Mouse (Mus musculus) C2C12 (cell line): Measurements from ENCODE around the gene Npas1. TPM values are rescaled to one million over a fixed set of nuclear protein-coding genes. Genes with fewer than 3 reads are reported as not detected.

Experiments
- H3K27me3 ChIP-seq: one replicate; pipeline ENCODE4 v1.6.1; 2011; ENCODE audit not compliant: control insufficient read depth, insufficient read depth, insufficient read length
- H3K36me3 ChIP-seq: one replicate; pipeline ENCODE4 v1.6.1; 2011; ENCODE audit not compliant: control insufficient read depth, insufficient read depth
- H3K4me3 ChIP-seq: one replicate; pipeline ENCODE4 v1.5.1; 2011; ENCODE audit warnings: mild to moderate bottlenecking, control low read depth; ENCODE audit not compliant: poor library complexity, insufficient read depth, severe bottlenecking
- H3K79me2 ChIP-seq: one replicate; pipeline ENCODE4 v1.6.1; 2011; ENCODE audit not compliant: control insufficient read depth, insufficient read depth
- H3K79me3 ChIP-seq: one replicate; pipeline ENCODE4 v1.6.1; 2011; ENCODE audit warnings: low read depth, control low read depth
- H3ac ChIP-seq: one replicate; pipeline ENCODE3; 2011; ENCODE audit warnings: low read depth; ENCODE audit not compliant: control insufficient read depth, insufficient read length
- CEBPB ChIP-seq: IDR thresholded peaks from one replicate; pipeline ENCODE4 v1.6.1; 2011; ENCODE audit warnings: low read depth, mild to moderate bottlenecking, control low read depth, moderate library complexity
- CTCF ChIP-seq: IDR thresholded peaks from one replicate; pipeline ENCODE4 v1.5.1; 2011; ENCODE audit not compliant: control insufficient read depth, insufficient read depth, insufficient read length
- FOSL1 ChIP-seq: IDR thresholded peaks from one replicate; pipeline ENCODE4 v1.8.0; 2011; ENCODE audit warnings: mild to moderate bottlenecking, low read length; ENCODE audit not compliant: poor library complexity, insufficient read depth, severe bottlenecking
- MAX ChIP-seq: IDR thresholded peaks from one replicate; pipeline ENCODE4 v1.6.1; 2011; ENCODE audit warnings: mild to moderate bottlenecking, control low read depth
- MYOD1 ChIP-seq: IDR thresholded peaks from one replicate; pipeline ENCODE4 v1.6.1; 2011; ENCODE audit warnings: low read depth; ENCODE audit not compliant: control insufficient read depth, insufficient read length
- MYOG ChIP-seq: IDR thresholded peaks from one replicate; pipeline ENCODE4 v1.6.1; 2011; ENCODE audit not compliant: control insufficient read depth, insufficient read length; ENCODE audit errors: extremely low read depth
- USF1 ChIP-seq: IDR thresholded peaks from one replicate; pipeline ENCODE4 v1.6.1; 2011; ENCODE audit warnings: low read depth, mild to moderate bottlenecking, control low read depth, moderate library complexity
- long read RNA-seq, 2 experiments: library from polyadenylated mRNA; unstranded; transcript quantifications; one replicate each; pipeline ENCODE4 v2.0.0; 2019 to 2020
- polyA plus RNA-seq: library from polyadenylated mRNA; unstranded; fragments of >200 nt; fragmentation: generic; extraction: Trizol; gene quantifications from one replicate; pipeline ENCODE4 v1.2.1, GENCODE M21; 2012; ENCODE audit warnings: missing spikeins

Gene Npas1
- polyA plus RNA-seq, result 0.18 TPM
- long read RNA-seq, experiment 1, result 0 reads
- long read RNA-seq, experiment 2, result 0 reads

DNA sequence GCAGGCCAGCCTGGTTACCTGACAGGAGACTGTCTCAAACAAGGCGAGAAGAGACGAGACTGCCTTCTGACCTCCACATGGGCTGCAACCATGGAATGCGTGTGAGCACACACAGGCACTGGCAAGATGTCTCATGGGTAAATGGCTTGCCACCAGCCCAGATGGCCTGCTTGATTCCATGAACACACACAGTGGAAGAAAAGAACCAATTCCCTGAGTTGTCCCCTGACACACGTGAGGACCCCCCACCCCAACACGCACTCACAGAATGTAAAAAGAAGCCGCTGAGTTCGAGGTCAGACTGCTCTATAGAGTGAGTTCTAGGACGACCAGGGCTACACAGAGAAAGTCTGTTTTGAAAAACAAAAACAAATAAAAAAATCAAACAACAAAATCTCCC, at the start of gene Npas1:
Gene Npas1, minus strand, starts transcription at position 101 of the 400 bp plus-strand sequence.
- H3K79me3 ChIP-seq, result no peaks in the 10 kb centered on the region
- peaks cover 60% of the 10 kb centered on the region for H3K27me3 ChIP-seq
- no peak for TF ChIP-seq MYOD1
- TF ChIP-seq FOSL1, result no peak
- TF ChIP-seq USF1, result no peak
- no peak for TF ChIP-seq CEBPB
- TF ChIP-seq MAX, result no peak
- TF ChIP-seq CTCF, result no peak
- TF ChIP-seq MYOG, result no peak
- H3K4me3 ChIP-seq, result no peak within 1 kb of the TSS
- no peak within 1 kb of the TSS for H3ac ChIP-seq
- H3K36me3 ChIP-seq, result no peaks in the 10 kb centered on the region
- no peaks in the 10 kb centered on the region for H3K79me2 ChIP-seq

DNA sequence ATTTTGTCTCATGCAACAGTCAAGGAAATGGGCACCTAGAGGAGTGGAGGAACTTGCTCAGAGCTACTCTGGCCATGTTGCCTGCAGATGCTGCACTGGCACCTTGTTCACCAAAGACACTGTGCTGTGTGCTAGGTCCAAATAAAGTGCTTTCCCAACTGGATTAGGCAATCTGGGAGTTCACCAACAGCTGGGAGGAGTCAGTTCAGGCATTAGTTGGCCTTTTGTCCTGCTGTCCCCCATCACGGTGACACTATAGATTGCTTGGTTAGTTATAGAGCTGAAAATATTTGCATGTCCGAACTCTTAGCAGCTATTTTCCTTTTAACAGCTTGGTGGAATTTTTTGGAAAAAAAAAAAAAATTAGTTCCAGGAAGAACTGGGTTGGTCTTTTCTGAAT, 48.5 kb upstream of the Npas1 start:
- no peak overlapping the region for H3K4me3 ChIP-seq
- H3ac ChIP-seq, result no peak overlapping the region
- TF ChIP-seq CTCF, result no peak
- no peaks in the 10 kb centered on the region for H3K27me3 ChIP-seq
- peaks cover 5% of the 10 kb centered on the region for H3K79me3 ChIP-seq
- H3K36me3 ChIP-seq, result peaks cover 19% of the 10 kb centered on the region
- peaks cover 5% of the 10 kb centered on the region for H3K79me2 ChIP-seq

DNA sequence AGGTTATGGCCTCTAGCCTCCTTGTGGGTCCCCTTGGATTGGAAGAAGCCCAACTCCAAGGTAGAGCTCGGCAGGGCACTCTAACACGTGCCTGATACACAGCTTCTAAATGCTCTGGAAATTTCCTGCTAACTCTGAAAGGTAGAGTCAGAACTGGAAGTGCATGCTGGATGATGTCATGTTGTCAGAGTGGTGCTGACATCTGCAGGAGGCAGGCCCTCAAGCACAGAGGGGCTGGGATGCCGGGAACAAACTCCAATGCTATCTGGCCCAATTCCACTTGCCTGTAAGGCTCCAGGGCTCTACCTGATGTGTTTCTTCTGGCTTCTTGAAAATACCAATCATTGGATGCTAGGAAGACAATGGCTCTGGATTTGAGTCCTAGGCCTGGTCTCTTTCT, 47.9 kb upstream of the Npas1 start:
- no peaks in the 10 kb centered on the region for H3K27me3 ChIP-seq
- H3K79me2 ChIP-seq, result peaks cover 5% of the 10 kb centered on the region
- TF ChIP-seq MYOG, result no peak
- peaks cover 3% of the 10 kb centered on the region for H3K79me3 ChIP-seq
- peaks cover 19% of the 10 kb centered on the region for H3K36me3 ChIP-seq
- no peak overlapping the region for H3ac ChIP-seq
- H3K4me3 ChIP-seq, result no peak overlapping the region

DNA sequence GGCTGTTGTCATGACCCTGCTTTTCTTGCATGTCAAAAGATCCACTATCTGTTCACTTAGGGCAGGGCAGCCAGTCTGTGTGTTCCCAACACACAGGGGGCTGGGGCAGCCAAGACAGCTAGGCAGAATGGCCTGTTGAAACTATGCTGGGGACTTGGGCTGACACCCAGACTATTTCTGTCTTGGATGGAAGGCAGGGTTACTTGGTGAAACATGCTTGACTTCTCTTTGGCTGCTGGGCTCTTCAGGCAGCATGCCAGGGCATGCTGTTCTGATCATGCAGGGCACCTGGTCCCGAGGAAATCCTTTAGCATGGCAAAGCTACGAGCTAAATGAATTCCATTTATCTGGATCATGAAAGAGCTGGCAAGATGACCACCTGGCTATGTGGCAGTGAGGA, 46.8 kb upstream of the Npas1 start:
- H3K4me3 ChIP-seq, result no peak overlapping the region

DNA sequence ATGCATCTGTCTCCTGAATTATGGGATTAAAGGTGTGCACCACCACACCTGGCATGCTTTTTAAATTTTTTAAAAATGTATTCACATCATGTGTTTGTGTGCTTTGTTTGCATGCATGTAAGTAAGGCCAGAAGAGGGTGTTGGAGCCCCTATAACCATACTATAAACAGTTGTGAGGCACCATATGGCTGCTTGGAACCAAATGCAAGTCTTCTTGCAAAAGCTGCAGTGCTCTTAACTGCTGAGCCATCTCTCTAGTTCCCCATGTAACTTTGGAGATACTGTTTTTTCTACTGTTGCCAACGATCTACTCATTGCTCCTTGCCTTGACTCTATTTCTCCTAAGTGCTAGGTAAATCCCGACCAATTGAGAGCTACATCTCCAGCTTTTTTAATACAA, 41.8 kb upstream of the Npas1 start:
- TF ChIP-seq USF1 (no peak), MYOD1 (no peak), CTCF (no peak), MAX (no peak), CEBPB (no peak), FOSL1 (no peak), MYOG (no peak)
- Histone ChIP-seq H3K79me3 (peaks cover 3% of the 10 kb centered on the region), H3ac (no peak overlapping the region), H3K36me3 (peaks cover 9% of the 10 kb centered on the region), H3K27me3 (no peaks in the 10 kb centered on the region), H3K4me3 (no peak overlapping the region), H3K79me2 (no peaks in the 10 kb centered on the region)

More for the DNA sequence above, 46.8 kb upstream of the Npas1 start:
- H3K27me3 ChIP-seq, result no peaks in the 10 kb centered on the region
- peaks cover 19% of the 10 kb centered on the region for H3K36me3 ChIP-seq
- H3K79me2 ChIP-seq, result peaks cover 3% of the 10 kb centered on the region
- no peak overlapping the region for H3ac ChIP-seq
- TF ChIP-seq MAX (no peak), MYOD1 (no peak), CTCF (no peak), USF1 (no peak), FOSL1 (no peak), MYOG (no peak)
- H3K79me3 ChIP-seq, result peaks cover 3% of the 10 kb centered on the region

DNA sequence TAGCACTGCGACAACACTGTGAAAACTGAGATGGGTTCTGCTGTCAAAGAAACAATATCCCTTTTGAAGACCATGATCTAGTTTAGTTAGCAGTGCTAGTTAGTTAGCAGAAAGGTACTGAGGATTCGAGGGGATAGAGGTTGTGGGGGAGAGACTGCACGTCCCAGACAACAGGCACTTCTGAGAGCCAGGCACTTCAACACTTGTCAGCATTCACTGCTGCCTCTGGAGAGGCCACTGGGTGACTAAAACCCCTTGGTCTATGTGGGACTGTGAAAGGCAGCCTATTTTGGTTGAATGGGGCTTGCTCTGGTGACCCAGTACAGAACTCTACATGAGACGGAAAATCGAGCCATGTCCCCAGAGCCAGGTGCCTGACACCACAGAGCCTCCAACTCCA, 39.7 kb upstream of the Npas1 start:
- H3K27me3 ChIP-seq, result no peaks in the 10 kb centered on the region
- TF ChIP-seq CTCF (no peak), MYOD1 (no peak), CEBPB (no peak), MYOG (no peak), MAX (no peak), FOSL1 (no peak)
- H3ac ChIP-seq, result no peak overlapping the region
- H3K36me3 ChIP-seq, result peaks cover 11% of the 10 kb centered on the region
- H3K4me3 ChIP-seq, result no peak overlapping the region
- H3K79me2 ChIP-seq, result no peaks in the 10 kb centered on the region
- no peaks in the 10 kb centered on the region for H3K79me3 ChIP-seq

DNA sequence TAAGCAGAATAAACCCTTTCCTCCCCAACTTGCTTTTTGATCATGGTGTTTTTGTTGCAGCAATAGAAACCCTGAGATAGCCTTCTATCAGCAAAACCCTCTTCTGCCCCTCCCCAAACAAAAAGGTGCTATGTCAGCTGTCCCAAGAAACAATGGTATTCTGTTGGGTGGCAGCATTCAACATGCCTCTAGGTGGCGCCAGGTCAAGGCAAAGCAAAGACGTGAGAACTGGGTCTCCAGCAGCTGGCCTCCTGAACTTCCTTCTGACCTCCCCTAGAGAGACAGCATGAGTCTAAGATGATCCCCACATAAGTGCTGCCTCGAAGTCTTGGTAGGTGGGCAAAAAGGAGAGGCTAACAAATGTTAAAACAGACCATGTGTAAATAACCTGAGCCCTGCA, 29.8 kb upstream of the Npas1 start:
- no peaks in the 10 kb centered on the region for H3K27me3 ChIP-seq
- peaks cover 39% of the 10 kb centered on the region for H3K36me3 ChIP-seq
- H3K4me3 ChIP-seq, result no peak overlapping the region
- H3K79me2 ChIP-seq, result no peaks in the 10 kb centered on the region
- H3K79me3 ChIP-seq, result no peaks in the 10 kb centered on the region
- no peak for TF ChIP-seq MYOG
- TF ChIP-seq CEBPB, result no peak
- no peak for TF ChIP-seq MYOD1
- TF ChIP-seq FOSL1, result no peak
- TF ChIP-seq USF1, result no peak
- peak; percentile 62 for TF ChIP-seq CTCF
- no peak for TF ChIP-seq MAX
- no peak overlapping the region for H3ac ChIP-seq
